Mouse (Mus musculus): Measurements from ENCODE around the gene Fam126a. TPM values are rescaled to one million over a fixed set of nuclear protein-coding genes. Genes with fewer than 3 reads are reported as not detected.
"Not testable (repeated sequence)": the region's sequence is repeated elsewhere in the genome, so short reads cannot be mapped to it uniquely, and the experiment has no call there.

The Fam126a gene
- polyA plus RNA-seq, 1 experiment from 2014 or later: 47.7 TPM

DNA sequence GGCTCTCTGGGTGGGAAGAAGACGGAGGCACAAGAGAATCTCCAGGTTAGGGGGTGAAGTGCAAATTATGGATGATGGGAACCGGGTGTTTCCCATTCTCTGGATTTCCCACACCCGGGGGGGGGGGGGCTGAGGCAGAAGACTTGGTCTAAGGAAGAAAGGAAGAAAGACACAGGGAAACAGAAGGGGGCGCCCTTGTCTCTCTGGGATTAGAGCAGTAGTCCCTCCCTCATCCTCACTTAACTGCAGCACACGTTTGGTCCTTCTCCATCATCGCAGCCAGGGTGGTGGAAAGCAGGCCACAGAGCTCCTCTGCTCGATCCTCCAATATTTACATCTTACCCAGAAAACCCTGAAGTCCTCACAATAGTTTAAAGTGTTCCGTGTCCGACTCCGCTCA lies 139.8 kb downstream of the Fam126a start:
- DNase-seq (ENCODE audit: low spot score) (peak; percentile 36), ATAC-seq (ENCODE audit: insufficient read depth, low FRiP score, low TSS enrichment) (no peak)
- H3K4me1 ChIP-seq (ENCODE audit: control insufficient read depth, insufficient read depth, low read length): no peaks in the 10 kb centered on the region
- H3K9me3 ChIP-seq (ENCODE audit: control insufficient read depth, low read length): no peaks in the 10 kb centered on the region
- no peak overlapping the region for H3K4me2 ChIP-seq (ENCODE audit: low read depth)
- WGBS: 48% methylated on average over 10 of the region's 10 CpGs
- H3K9ac ChIP-seq (ENCODE audit: low read length): no peak overlapping the region
- H3K27me3 ChIP-seq (ENCODE audit: control insufficient read depth, insufficient read depth, low read length): no peaks in the 10 kb centered on the region
- no peaks in the 10 kb centered on the region for H3K36me3 ChIP-seq (ENCODE audit: control insufficient read depth, insufficient read depth, low read length)
- no peak overlapping the region for H3K4me3 ChIP-seq (ENCODE audit: low read depth, low read length)
- no peak overlapping the region for H3K27ac ChIP-seq (ENCODE audit: low read depth, low read length)

GRCm38 (mm10) chr5:23889461-23889860 lies 141.0 kb downstream of the Fam126a start:
- H3K4me3 ChIP-seq (ENCODE audit: low read depth, low read length): no peak overlapping the region
- 69% methylated on average over 4 of the region's 4 CpGs for WGBS
- no peaks in the 10 kb centered on the region for H3K9me3 ChIP-seq (ENCODE audit: control insufficient read depth, low read length)
- H3K4me1 ChIP-seq (ENCODE audit: control insufficient read depth, insufficient read depth, low read length): no peaks in the 10 kb centered on the region
- H3K4me2 ChIP-seq (ENCODE audit: low read depth): no peak overlapping the region
- no peaks in the 10 kb centered on the region for H3K27me3 ChIP-seq (ENCODE audit: control insufficient read depth, insufficient read depth, low read length)
- DNase-seq (ENCODE audit: low spot score) (no peak), ATAC-seq (ENCODE audit: insufficient read depth, low FRiP score, low TSS enrichment) (no peak)
- H3K9ac ChIP-seq (ENCODE audit: low read length): no peak overlapping the region
- H3K27ac ChIP-seq (ENCODE audit: low read depth, low read length): no peak overlapping the region
- H3K36me3 ChIP-seq (ENCODE audit: control insufficient read depth, insufficient read depth, low read length): no peaks in the 10 kb centered on the region

GRCm38 (mm10) chr5:23887111-23887510 lies 143.4 kb downstream of the Fam126a start:
- no peaks in the 10 kb centered on the region for H3K4me1 ChIP-seq (ENCODE audit: control insufficient read depth, insufficient read depth, low read length)

GRCm38 (mm10) chr5:23874457-23874856 lies 156.0 kb downstream of the Fam126a start:
- Histone ChIP-seq H3K27me3 (ENCODE audit: control insufficient read depth, insufficient read depth, low read length) (no peaks in the 10 kb centered on the region), H3K4me1 (ENCODE audit: control insufficient read depth, insufficient read depth, low read length) (no peaks in the 10 kb centered on the region), H3K9ac (ENCODE audit: low read length) (no peak overlapping the region), H3K4me2 (ENCODE audit: low read depth) (no peak overlapping the region), H3K27ac (ENCODE audit: low read depth, low read length) (no peak overlapping the region), H3K9me3 (ENCODE audit: control insufficient read depth, low read length) (no peaks in the 10 kb centered on the region), H3K36me3 (ENCODE audit: control insufficient read depth, insufficient read depth, low read length) (no peaks in the 10 kb centered on the region), H3K4me3 (ENCODE audit: low read depth, low read length) (no peak overlapping the region)
- DNase-seq (ENCODE audit: low spot score) (no peak), ATAC-seq (ENCODE audit: insufficient read depth, low FRiP score, low TSS enrichment) (no peak)
- WGBS: 68% methylated on average over 5 of the region's 5 CpGs

More at GRCm38 (mm10) chr5:23887111-23887510, 143.4 kb downstream of the Fam126a start:
- 84% methylated on average over 3 of the region's 3 CpGs for WGBS
- no peak overlapping the region for H3K4me3 ChIP-seq (ENCODE audit: low read depth, low read length)
- H3K27ac ChIP-seq (ENCODE audit: low read depth, low read length): no peak overlapping the region
- no peak overlapping the region for H3K9ac ChIP-seq (ENCODE audit: low read length)
- DNase-seq (ENCODE audit: low spot score) (no peak), ATAC-seq (ENCODE audit: insufficient read depth, low FRiP score, low TSS enrichment) (no peak)
- H3K9me3 ChIP-seq (ENCODE audit: control insufficient read depth, low read length): no peaks in the 10 kb centered on the region
- no peak overlapping the region for H3K4me2 ChIP-seq (ENCODE audit: low read depth)
- H3K36me3 ChIP-seq (ENCODE audit: control insufficient read depth, insufficient read depth, low read length): no peaks in the 10 kb centered on the region
- no peaks in the 10 kb centered on the region for H3K27me3 ChIP-seq (ENCODE audit: control insufficient read depth, insufficient read depth, low read length)

- no peaks in the 10 kb centered on the region for H3K4me1 ChIP-seq (ENCODE audit: control insufficient read depth, insufficient read depth, low read length)
- no peak for ATAC-seq (ENCODE audit: insufficient read depth, low FRiP score, low TSS enrichment)
- WGBS: 88% methylated on average over 6 of the region's 6 CpGs
Measured at GRCm38 (mm10) chr5:23872586-23872985, 157.9 kb downstream of the Fam126a start.

GRCm38 (mm10) chr5:23871323-23871722 lies 159.2 kb downstream of the Fam126a start:
- not testable (repeated sequence) for H3K4me2 ChIP-seq (ENCODE audit: low read depth); DNase-seq (ENCODE audit: low spot score); H3K36me3 ChIP-seq (ENCODE audit: control insufficient read depth, insufficient read depth, low read length); H3K27me3 ChIP-seq (ENCODE audit: control insufficient read depth, insufficient read depth, low read length); ATAC-seq (ENCODE audit: insufficient read depth, low FRiP score, low TSS enrichment); H3K27ac ChIP-seq (ENCODE audit: low read depth, low read length); H3K9ac ChIP-seq (ENCODE audit: low read length); H3K4me3 ChIP-seq (ENCODE audit: low read depth, low read length); H3K4me1 ChIP-seq (ENCODE audit: control insufficient read depth, insufficient read depth, low read length); H3K9me3 ChIP-seq (ENCODE audit: control insufficient read depth, low read length)
- 92% methylated on average over 2 of the region's 2 CpGs for WGBS

More at GRCm38 (mm10) chr5:23872586-23872985, 157.9 kb downstream of the Fam126a start:
- no peak overlapping the region for H3K4me2 ChIP-seq (ENCODE audit: low read depth)
- H3K9ac ChIP-seq (ENCODE audit: low read length): no peak overlapping the region
- no peak overlapping the region for H3K27ac ChIP-seq (ENCODE audit: low read depth, low read length)
- H3K36me3 ChIP-seq (ENCODE audit: control insufficient read depth, insufficient read depth, low read length): no peaks in the 10 kb centered on the region
- no peak overlapping the region for H3K4me3 ChIP-seq (ENCODE audit: low read depth, low read length)
- no peaks in the 10 kb centered on the region for H3K27me3 ChIP-seq (ENCODE audit: control insufficient read depth, insufficient read depth, low read length)
- H3K9me3 ChIP-seq (ENCODE audit: control insufficient read depth, low read length): no peaks in the 10 kb centered on the region
- DNase-seq (ENCODE audit: low spot score): no peak

GRCm38 (mm10) chr5:23865941-23866340 lies 164.5 kb downstream of the Fam126a start:
- no peak for ATAC-seq (ENCODE audit: insufficient read depth, low FRiP score, low TSS enrichment)
- no peak for DNase-seq (ENCODE audit: low spot score)
- Histone ChIP-seq H3K36me3 (ENCODE audit: control insufficient read depth, insufficient read depth, low read length) (no peaks in the 10 kb centered on the region), H3K27me3 (ENCODE audit: control insufficient read depth, insufficient read depth, low read length) (no peaks in the 10 kb centered on the region), H3K4me3 (ENCODE audit: low read depth, low read length) (no peak overlapping the region), H3K4me2 (ENCODE audit: low read depth) (no peak overlapping the region), H3K9ac (ENCODE audit: low read length) (no peak overlapping the region), H3K27ac (ENCODE audit: low read depth, low read length) (no peak overlapping the region), H3K4me1 (ENCODE audit: control insufficient read depth, insufficient read depth, low read length) (no peaks in the 10 kb centered on the region), H3K9me3 (ENCODE audit: control insufficient read depth, low read length) (no peaks in the 10 kb centered on the region)
- WGBS: 83% methylated on average over 5 of the region's 5 CpGs

Other genes starting within 250 kb of the Fam126a start
- 27.6 and 27.7 TPM in 2 replicates for gene Pus7, start 247.0 kb downstream of the Fam126a start, polyA plus RNA-seq (2014; fragmentation: Nextera tagmentation; extraction: Ambion mirVana)
- gene Rint1, start 243.0 kb downstream of the Fam126a start, polyA plus RNA-seq (2014; fragmentation: Nextera tagmentation; extraction: Ambion mirVana): 27.1 TPM in 2 replicates
- 117 and 119 TPM in 2 replicates for gene Tomm7, start 186.5 kb downstream of the Fam126a start, polyA plus RNA-seq (2014; fragmentation: Nextera tagmentation; extraction: Ambion mirVana)
- 92.5 and 98.1 TPM in 2 replicates for gene Klhl7, start 69.9 kb upstream of the Fam126a start, polyA plus RNA-seq (2014; fragmentation: Nextera tagmentation; extraction: Ambion mirVana)
- 19.4 and 20.3 TPM in 2 replicates for gene Nupl2, start 134.3 kb upstream of the Fam126a start, polyA plus RNA-seq (2014; fragmentation: Nextera tagmentation; extraction: Ambion mirVana)